Mouse (Mus musculus): Measurements from ENCODE around the gene Hirip3. TPM values are rescaled to one million over a fixed set of nuclear protein-coding genes. Genes with fewer than 3 reads are reported as not detected.

Gene Hirip3
- polyA plus RNA-seq, 1 experiment from 2014 or later, result 22.2 TPM

DNA sequence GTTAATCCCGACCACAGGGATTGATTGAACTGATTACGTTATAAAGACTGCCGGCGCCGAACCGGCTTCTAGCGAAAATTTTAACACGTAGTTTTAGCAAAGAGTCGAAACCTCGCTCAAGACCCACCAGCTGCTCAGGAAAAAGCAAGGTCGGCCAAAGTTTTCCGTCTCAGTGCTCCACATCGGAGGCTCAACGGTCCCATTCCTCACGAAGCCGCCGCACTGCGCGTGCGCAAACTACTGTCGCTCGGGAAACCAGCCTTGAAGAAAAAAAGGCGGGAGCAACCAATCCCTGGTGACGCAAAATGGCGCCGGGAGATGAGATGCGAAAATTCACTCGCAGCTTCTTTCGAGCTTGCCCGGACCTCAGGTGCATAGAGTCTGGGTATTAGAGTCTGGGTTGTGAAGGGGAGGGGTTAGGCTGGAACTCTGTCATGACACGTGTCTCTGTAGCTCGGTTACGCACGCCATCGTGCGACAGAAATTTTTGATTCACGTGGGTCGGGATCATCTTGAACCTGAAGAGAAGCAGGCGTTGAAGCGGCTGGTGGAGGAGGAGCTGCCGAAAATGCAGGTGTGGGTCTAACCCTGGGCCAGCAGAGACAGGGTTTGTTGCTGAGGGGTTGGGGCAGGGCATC is 494 bp downstream of the Hirip3 start, which contains the start of gene Ino80e:
Gene Ino80e (minus strand): TSS at position 231 of the 638 bp plus-strand sequence.
- no peaks in the 10 kb centered on the region for H3K27me3 ChIP-seq (ENCODE audit: control insufficient read depth, insufficient read depth, low read length)
- under 1% methylated on average over 41 of the region's 41 CpGs for WGBS
- peak within 1 kb of the TSS; percentile 81 for H3K9ac ChIP-seq (ENCODE audit: low read length)
- ATAC-seq (replicated peaks; ENCODE audit: extremely low read depth, insufficient read depth, low FRiP score), result peak; percentile 70
- H3K36me3 ChIP-seq (ENCODE audit: control insufficient read depth, insufficient read depth), result peaks cover 43% of the 10 kb centered on the region
- peak within 1 kb of the TSS; percentile 88 for H3K27ac ChIP-seq (ENCODE audit: low read length)
- peak within 1 kb of the TSS; percentile 92 for H3K4me2 ChIP-seq (ENCODE audit: low read depth, low read length)
- H3K4me1 ChIP-seq (ENCODE audit: control insufficient read depth, insufficient read depth, low read length), result peaks cover 20% of the 10 kb centered on the region
- no peaks in the 10 kb centered on the region for H3K9me3 ChIP-seq (replicated peaks; ENCODE audit: control insufficient read depth, low read length)
- H3K4me3 ChIP-seq (ENCODE audit: low read length), result peak within 1 kb of the TSS; percentile 76

DNA sequence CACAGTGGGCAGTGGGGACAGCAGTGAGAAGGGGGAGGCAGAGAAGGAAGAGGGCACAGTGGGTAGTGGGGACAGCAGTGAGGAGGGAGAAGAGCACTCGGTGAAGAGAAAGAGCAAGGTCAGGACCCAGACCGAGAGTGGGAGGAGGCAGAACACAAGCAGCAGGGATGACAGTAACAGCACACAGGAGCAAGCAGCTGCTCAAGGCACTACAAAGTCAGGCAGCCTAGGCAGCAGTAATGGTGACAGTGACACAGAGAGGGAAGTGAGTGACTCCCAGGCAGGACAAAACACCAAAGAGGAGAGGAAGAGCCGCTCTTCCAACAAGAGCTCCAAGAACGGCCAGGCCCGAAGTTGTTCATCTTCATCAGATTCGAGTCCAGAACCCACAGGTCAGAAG is 2.0 kb downstream of the Hirip3 start:
- Histone ChIP-seq H3K27ac (ENCODE audit: low read length) (no peak overlapping the region), H3K4me1 (ENCODE audit: control insufficient read depth, insufficient read depth, low read length) (peaks cover 20% of the 10 kb centered on the region), H3K9ac (ENCODE audit: low read length) (peak overlapping the region; percentile 81; the same call in 1 of the 2 replicates), H3K27me3 (ENCODE audit: control insufficient read depth, insufficient read depth, low read length) (no peaks in the 10 kb centered on the region), H3K36me3 (ENCODE audit: control insufficient read depth, insufficient read depth) (peaks cover 50% of the 10 kb centered on the region), H3K4me3 (ENCODE audit: low read length) (no peak overlapping the region; the same call in 1 of the 2 replicates), H3K4me2 (ENCODE audit: low read depth, low read length) (peak overlapping the region; percentile 92), H3K9me3 (replicated peaks; ENCODE audit: control insufficient read depth, low read length) (no peaks in the 10 kb centered on the region)
- no peak for ATAC-seq (replicated peaks; ENCODE audit: extremely low read depth, insufficient read depth, low FRiP score)
- WGBS, result 60% methylated on average over 6 of the region's 6 CpGs

DNA sequence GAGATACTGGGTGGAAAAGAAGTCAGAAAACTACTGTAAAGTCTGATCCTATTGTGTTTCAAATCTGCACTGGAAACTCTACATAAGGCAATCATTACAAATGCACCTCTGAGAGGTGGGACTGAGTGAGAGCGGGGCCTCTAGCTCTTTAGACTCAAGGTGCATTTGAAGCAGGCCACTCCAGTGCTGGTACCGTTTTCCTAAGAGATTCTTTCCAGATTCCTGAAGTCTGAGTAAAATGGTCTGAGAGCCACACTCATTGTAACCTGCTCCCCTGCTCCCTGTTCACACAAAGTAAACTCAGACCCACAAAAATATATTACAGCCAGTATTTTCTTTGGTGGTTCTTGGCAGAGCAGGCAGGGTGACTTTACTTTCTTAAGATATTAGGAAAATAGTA is 5.8 kb downstream of the Hirip3 start:
- WGBS, result 85% methylated on average over 2 of the region's 2 CpGs
- H3K9me3 ChIP-seq (replicated peaks; ENCODE audit: control insufficient read depth, low read length), result no peaks in the 10 kb centered on the region
- H3K9ac ChIP-seq (ENCODE audit: low read length), result no peak overlapping the region
- peaks cover 11% of the 10 kb centered on the region for H3K4me1 ChIP-seq (ENCODE audit: control insufficient read depth, insufficient read depth, low read length)
- no peaks in the 10 kb centered on the region for H3K27me3 ChIP-seq (ENCODE audit: control insufficient read depth, insufficient read depth, low read length)
- H3K4me2 ChIP-seq (ENCODE audit: low read depth, low read length), result no peak overlapping the region
- no peak overlapping the region for H3K4me3 ChIP-seq (ENCODE audit: low read length)
- no peak for ATAC-seq (replicated peaks; ENCODE audit: extremely low read depth, insufficient read depth, low FRiP score)
- no peak overlapping the region for H3K27ac ChIP-seq (ENCODE audit: low read length)
- H3K36me3 ChIP-seq (ENCODE audit: control insufficient read depth, insufficient read depth), result peaks cover 77% of the 10 kb centered on the region

DNA sequence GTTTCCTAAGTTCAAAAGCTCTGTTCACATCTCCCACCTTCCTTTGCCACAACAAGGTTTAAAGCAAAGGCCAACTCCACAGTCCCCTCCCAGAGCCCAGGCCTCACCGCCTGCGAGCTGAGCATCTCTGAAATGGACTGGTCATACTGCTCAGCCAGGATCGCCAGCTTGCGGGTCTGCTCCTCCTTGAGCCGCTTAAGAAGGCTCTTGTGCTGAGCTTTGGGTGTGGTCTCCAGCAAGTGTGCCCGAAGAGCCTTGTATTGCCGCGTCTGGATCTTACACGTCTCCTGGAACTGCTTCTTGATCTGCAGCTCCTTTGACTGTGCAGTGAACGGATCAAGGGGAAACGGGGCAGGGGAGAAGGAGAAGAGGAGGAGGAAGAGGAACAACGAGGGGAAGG is 6.2 kb downstream of the Hirip3 start:
- H3K4me2 ChIP-seq (ENCODE audit: low read depth, low read length), result no peak overlapping the region
- no peaks in the 10 kb centered on the region for H3K9me3 ChIP-seq (replicated peaks; ENCODE audit: control insufficient read depth, low read length)
- no peak overlapping the region for H3K4me3 ChIP-seq (ENCODE audit: low read length)
- ATAC-seq (replicated peaks; ENCODE audit: extremely low read depth, insufficient read depth, low FRiP score), result no peak
- H3K9ac ChIP-seq (ENCODE audit: low read length), result no peak overlapping the region
- 78% methylated on average over 12 of the region's 12 CpGs for WGBS
- H3K27me3 ChIP-seq (ENCODE audit: control insufficient read depth, insufficient read depth, low read length), result no peaks in the 10 kb centered on the region
- H3K36me3 ChIP-seq (ENCODE audit: control insufficient read depth, insufficient read depth), result peaks cover 82% of the 10 kb centered on the region
- peaks cover 7% of the 10 kb centered on the region for H3K4me1 ChIP-seq (ENCODE audit: control insufficient read depth, insufficient read depth, low read length)
- H3K27ac ChIP-seq (ENCODE audit: low read length), result no peak overlapping the region

DNA sequence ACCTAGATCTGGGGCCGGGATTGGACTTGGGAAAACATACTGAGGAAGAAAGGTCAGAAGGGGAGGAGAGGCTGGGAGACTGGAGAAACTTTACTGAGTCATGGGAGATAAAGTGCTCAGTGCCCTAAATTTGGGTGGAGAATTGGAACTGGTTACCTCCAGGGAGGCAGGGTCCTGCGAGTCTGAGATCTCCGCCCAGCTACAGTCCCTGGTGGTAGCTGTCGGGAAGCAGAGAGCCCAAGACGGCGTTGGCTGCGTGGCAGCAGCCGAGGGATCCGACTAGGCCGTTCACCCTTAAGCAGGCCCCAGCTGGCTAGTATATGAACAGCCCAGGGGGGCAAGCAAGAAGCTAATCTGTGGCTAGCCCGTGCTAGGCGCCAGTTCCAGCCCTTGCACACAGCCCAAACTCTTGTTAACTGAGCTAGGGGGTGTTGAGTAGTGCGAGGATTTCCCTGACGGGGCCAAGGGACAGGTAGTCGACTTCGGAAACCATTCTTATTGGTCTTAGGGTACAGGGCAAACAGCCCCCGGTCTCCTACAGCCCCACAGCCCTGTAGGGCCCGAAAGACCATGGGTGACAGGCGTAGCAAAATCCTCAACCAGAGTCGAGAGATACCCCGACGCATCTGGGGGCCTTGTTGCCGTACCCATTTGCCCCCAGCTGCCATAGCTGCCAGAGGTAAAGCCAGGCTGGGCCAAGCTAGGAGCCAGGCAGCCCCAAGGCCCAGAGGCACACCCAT is 8.2 kb downstream of the Hirip3 start:
- peaks cover 89% of the 10 kb centered on the region for H3K36me3 ChIP-seq (ENCODE audit: control insufficient read depth, insufficient read depth)
- 88% methylated on average over 23 of the region's 23 CpGs for WGBS
- no peaks in the 10 kb centered on the region for H3K27me3 ChIP-seq (ENCODE audit: control insufficient read depth, insufficient read depth, low read length)
- H3K9me3 ChIP-seq (replicated peaks; ENCODE audit: control insufficient read depth, low read length), result no peaks in the 10 kb centered on the region
- H3K4me1 ChIP-seq (ENCODE audit: control insufficient read depth, insufficient read depth, low read length), result no peaks in the 10 kb centered on the region
- no peak overlapping the region for H3K9ac ChIP-seq (ENCODE audit: low read length)
- H3K4me3 ChIP-seq (ENCODE audit: low read length), result no peak overlapping the region
- no peak overlapping the region for H3K4me2 ChIP-seq (ENCODE audit: low read depth, low read length)
- no peak overlapping the region for H3K27ac ChIP-seq (ENCODE audit: low read length)
- ATAC-seq (replicated peaks; ENCODE audit: extremely low read depth, insufficient read depth, low FRiP score), result no peak

DNA sequence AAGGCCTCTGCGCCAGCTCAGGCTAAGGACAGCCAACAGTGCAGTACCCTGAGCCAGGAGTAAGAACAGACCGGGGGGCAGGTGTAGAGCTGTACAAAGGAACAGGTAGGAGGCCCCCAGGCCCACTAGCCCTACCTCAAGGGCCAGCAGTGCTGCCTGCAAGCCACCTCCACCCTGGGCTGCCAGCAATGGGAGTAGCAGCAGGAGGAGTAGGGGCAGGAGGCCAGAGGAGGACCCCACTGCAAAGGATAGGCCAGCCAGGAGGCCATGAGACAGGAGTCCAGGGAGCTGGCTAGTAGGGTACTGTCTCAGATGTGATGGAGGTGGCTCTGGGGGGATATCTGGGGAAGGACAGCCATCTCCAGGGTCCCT is 8.7 kb downstream of the Hirip3 start:
- Histone ChIP-seq H3K36me3 (ENCODE audit: control insufficient read depth, insufficient read depth) (peaks cover 89% of the 10 kb centered on the region), H3K4me2 (ENCODE audit: low read depth, low read length) (no peak overlapping the region), H3K27ac (ENCODE audit: low read length) (no peak overlapping the region), H3K27me3 (ENCODE audit: control insufficient read depth, insufficient read depth, low read length) (no peaks in the 10 kb centered on the region), H3K9ac (ENCODE audit: low read length) (no peak overlapping the region), H3K9me3 (replicated peaks; ENCODE audit: control insufficient read depth, low read length) (no peaks in the 10 kb centered on the region), H3K4me3 (ENCODE audit: low read length) (no peak overlapping the region), H3K4me1 (ENCODE audit: control insufficient read depth, insufficient read depth, low read length) (no peaks in the 10 kb centered on the region)
- WGBS, result 94% methylated on average over 2 of the region's 2 CpGs
- ATAC-seq (replicated peaks; ENCODE audit: extremely low read depth, insufficient read depth, low FRiP score), result no peak

DNA sequence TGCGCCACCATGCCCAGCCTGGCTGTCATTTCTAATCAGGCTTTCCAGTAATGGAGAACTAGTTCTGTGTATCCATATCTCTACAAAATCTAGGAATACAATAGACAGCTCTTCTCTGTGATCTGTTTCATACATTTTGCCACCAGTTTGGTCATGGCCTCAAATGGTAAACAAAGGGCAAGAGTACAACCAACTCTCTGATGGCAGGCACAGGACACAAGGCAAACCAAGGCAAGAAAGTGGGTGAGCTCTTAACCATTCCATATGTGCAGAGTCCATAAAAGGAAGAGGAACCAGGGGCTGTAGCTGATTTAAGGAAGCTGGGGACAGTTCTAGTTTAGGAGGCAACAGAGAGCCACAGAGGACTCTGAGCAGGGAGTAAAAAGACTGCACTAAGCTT is 15.5 kb downstream of the Hirip3 start:
- Histone ChIP-seq H3K4me2 (ENCODE audit: low read depth, low read length) (no peak overlapping the region), H3K4me1 (ENCODE audit: control insufficient read depth, insufficient read depth, low read length) (peaks cover 11% of the 10 kb centered on the region; the same call in 1 of the 2 replicates), H3K27me3 (ENCODE audit: control insufficient read depth, insufficient read depth, low read length) (no peaks in the 10 kb centered on the region), H3K4me3 (ENCODE audit: low read length) (no peak overlapping the region), H3K36me3 (ENCODE audit: control insufficient read depth, insufficient read depth) (peaks cover 68% of the 10 kb centered on the region), H3K27ac (ENCODE audit: low read length) (no peak overlapping the region), H3K9ac (ENCODE audit: low read length) (no peak overlapping the region), H3K9me3 (replicated peaks; ENCODE audit: control insufficient read depth, low read length) (no peaks in the 10 kb centered on the region)
- WGBS, result 100% methylated on average over 1 of the region's 1 CpGs
- no peak for ATAC-seq (replicated peaks; ENCODE audit: extremely low read depth, insufficient read depth, low FRiP score)

DNA sequence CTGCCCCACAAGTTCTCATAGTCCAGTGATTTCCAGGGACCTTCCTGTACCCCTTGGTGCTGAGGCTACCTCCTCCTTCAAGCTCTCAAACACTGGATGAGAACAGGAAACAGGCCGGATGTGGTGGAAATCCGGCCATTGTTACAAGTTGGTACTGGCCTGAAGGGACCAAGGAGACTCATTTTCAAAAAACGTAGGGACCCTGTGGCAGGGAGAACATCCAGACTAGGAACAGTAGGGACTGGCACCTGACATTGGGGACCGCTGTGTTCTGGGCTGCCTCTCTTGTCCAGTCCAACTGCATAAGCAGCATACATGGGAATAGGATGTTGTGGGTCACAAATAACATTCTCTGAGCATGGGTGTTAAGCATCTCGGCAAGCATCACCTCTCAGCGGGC is 19.3 kb downstream of the Hirip3 start:
- H3K9ac ChIP-seq (ENCODE audit: low read length), result peak overlapping the region; percentile 4; the same call in 1 of the 2 replicates
- peak overlapping the region; percentile 76 for H3K27ac ChIP-seq (ENCODE audit: low read length)
- no peak for ATAC-seq (replicated peaks; ENCODE audit: extremely low read depth, insufficient read depth, low FRiP score)

DNA sequence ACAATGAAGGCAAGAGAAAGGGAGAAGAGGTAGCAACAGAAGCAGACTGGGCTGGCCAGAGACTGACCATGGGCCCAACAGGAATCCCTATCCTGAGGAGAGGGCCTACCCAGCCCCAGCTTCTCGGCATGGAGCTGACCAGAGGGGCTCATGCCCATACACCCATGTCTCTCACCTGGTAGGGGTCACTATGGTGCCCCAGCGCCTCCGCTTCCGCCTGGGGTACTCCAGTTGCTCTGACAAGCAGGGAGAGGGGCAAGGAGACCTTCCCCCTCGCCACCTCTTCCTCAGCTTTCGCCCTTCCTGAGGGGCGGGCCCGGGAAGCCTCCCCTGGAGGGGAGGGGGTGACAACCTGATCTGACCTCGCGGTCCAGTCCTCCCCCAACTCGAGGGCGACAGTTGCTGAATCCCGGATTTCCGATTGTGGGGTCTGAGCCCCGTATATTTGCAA is 22.0 kb downstream of the Hirip3 start:
- Histone ChIP-seq H3K9ac (ENCODE audit: low read length) (peak overlapping the region; percentile 94), H3K4me2 (ENCODE audit: low read depth, low read length) (peak overlapping the region; percentile 97), H3K36me3 (ENCODE audit: control insufficient read depth, insufficient read depth) (peaks cover 16% of the 10 kb centered on the region), H3K9me3 (replicated peaks; ENCODE audit: control insufficient read depth, low read length) (no peaks in the 10 kb centered on the region), H3K27ac (ENCODE audit: low read length) (peak overlapping the region; percentile 97), H3K27me3 (ENCODE audit: control insufficient read depth, insufficient read depth, low read length) (no peaks in the 10 kb centered on the region), H3K4me1 (ENCODE audit: control insufficient read depth, insufficient read depth, low read length) (peaks cover 20% of the 10 kb centered on the region), H3K4me3 (ENCODE audit: low read length) (peak overlapping the region; percentile 91)
- no peak; the same call in 1 of the 2 replicates for ATAC-seq (replicated peaks; ENCODE audit: extremely low read depth, insufficient read depth, low FRiP score)
- WGBS, result 0% methylated on average over 15 of the region's 15 CpGs

More for the DNA sequence above, 19.3 kb downstream of the Hirip3 start:
- Histone ChIP-seq H3K4me3 (ENCODE audit: low read length) (no peak overlapping the region), H3K9me3 (replicated peaks; ENCODE audit: control insufficient read depth, low read length) (no peaks in the 10 kb centered on the region), H3K4me1 (ENCODE audit: control insufficient read depth, insufficient read depth, low read length) (peaks cover 20% of the 10 kb centered on the region), H3K36me3 (ENCODE audit: control insufficient read depth, insufficient read depth) (peaks cover 35% of the 10 kb centered on the region), H3K27me3 (ENCODE audit: control insufficient read depth, insufficient read depth, low read length) (no peaks in the 10 kb centered on the region), H3K4me2 (ENCODE audit: low read depth, low read length) (peak overlapping the region; percentile 97)
- WGBS, result 68% methylated on average over 6 of the region's 6 CpGs
